Mouse (Mus musculus) C2C12 (cell line): ENCODE measurements around the gene Dusp13.

Experiments
- CEBPB ChIP-seq: IDR thresholded peaks from one replicate; pipeline ENCODE4 v1.6.1; 2011; ENCODE audit warnings: low read depth, mild to moderate bottlenecking, control low read depth, moderate library complexity
- CTCF ChIP-seq: IDR thresholded peaks from one replicate; pipeline ENCODE4 v1.5.1; 2011; ENCODE audit not compliant: control insufficient read depth, insufficient read depth, insufficient read length
- FOSL1 ChIP-seq: IDR thresholded peaks from one replicate; pipeline ENCODE4 v1.8.0; 2011; ENCODE audit warnings: mild to moderate bottlenecking, low read length; ENCODE audit not compliant: poor library complexity, insufficient read depth, severe bottlenecking
- MAX ChIP-seq: IDR thresholded peaks from one replicate; pipeline ENCODE4 v1.6.1; 2011; ENCODE audit warnings: mild to moderate bottlenecking, control low read depth
- MYOD1 ChIP-seq: IDR thresholded peaks from one replicate; pipeline ENCODE4 v1.6.1; 2011; ENCODE audit warnings: low read depth; ENCODE audit not compliant: control insufficient read depth, insufficient read length
- MYOG ChIP-seq: IDR thresholded peaks from one replicate; pipeline ENCODE4 v1.6.1; 2011; ENCODE audit not compliant: control insufficient read depth, insufficient read length; ENCODE audit errors: extremely low read depth
- USF1 ChIP-seq: IDR thresholded peaks from one replicate; pipeline ENCODE4 v1.6.1; 2011; ENCODE audit warnings: low read depth, mild to moderate bottlenecking, control low read depth, moderate library complexity

GRCm38 (mm10) chr14:21741786-21742185 is 9.2 kb downstream of the Dusp13 start:
- TF ChIP-seq CTCF (peak; percentile 89), USF1 (no peak), CEBPB (no peak), MAX (no peak), MYOD1 (no peak), MYOG (no peak), FOSL1 (no peak)
